Mouse (Mus musculus): ENCODE data around the gene Ndrg3.

DNA sequence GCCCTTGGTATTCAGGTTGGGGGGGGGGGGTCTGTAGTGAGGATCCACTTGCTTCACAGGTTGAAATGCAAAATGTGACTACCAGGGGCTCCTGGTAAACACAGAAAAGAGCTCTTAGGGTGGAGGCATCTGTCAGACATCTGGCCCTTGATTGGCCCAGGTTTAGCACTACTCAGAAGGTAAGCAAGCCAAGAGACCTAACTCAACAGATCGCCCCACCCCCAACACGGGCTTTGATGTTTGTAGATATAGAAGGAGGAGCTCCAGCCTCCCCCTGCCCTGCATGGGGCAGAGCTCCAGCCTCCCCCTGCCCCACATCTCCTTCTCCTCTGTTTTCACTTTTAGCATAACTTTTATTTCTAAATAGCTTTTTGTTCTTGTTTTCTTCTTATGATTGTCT lies 72.1 kb downstream of the Ndrg3 start:
- TF ChIP-seq CTCF (IDR thresholded peaks at IDR 0.05; ENCODE audit: low read depth, low read length) = no peak
- TF ChIP-seq POLR2A (IDR thresholded peaks at IDR 0.05; ENCODE audit: borderline replicate concordance, low read depth, low read length) = no peak
